Mouse (Mus musculus): ENCODE results near the gene Zbtb4. TPM values are rescaled to one million over a fixed set of nuclear protein-coding genes. Genes with fewer than 3 reads are reported as not detected.

Gene Zbtb4
- polyA plus RNA-seq, 1 experiment: 9.4 TPM

DNA sequence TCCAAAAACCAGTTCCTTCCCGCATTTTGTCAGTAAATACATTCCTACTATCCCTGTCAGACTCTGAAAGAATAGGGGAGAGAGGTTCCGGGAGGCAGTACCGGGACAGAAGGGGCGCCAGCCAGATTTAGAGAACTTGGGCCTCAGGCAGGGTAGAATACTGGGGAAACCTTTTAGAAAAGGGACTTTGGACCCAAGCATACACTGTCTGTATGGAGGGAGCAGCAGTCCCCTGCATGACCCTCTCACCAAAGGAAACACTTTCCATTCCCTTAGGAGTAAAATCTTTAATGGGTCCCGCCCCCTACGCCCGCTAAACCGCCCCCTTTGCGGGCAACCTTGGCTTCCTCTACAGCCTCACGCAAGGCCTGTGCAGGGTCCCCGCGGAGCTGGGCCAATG is 37.6 kb downstream of the Zbtb4 start:
- peak overlapping the region; percentile 99 for H3K4me2 ChIP-seq (ENCODE audit: low read depth)
- peak overlapping the region; percentile 3 for H3ac ChIP-seq (ENCODE audit: control insufficient read depth, insufficient read length)
- no peaks in the 10 kb centered on the region for H3K27me3 ChIP-seq (ENCODE audit: control insufficient read depth, insufficient read depth, insufficient read length)
- H3K4me3 ChIP-seq: peak overlapping the region; percentile 65
- H3K79me2 ChIP-seq (ENCODE audit: control insufficient read depth, insufficient read depth): no peaks in the 10 kb centered on the region
- no peaks in the 10 kb centered on the region for H3K36me3 ChIP-seq (ENCODE audit: control insufficient read depth, insufficient read depth)
- TF ChIP-seq MYOD1 (IDR thresholded peaks at IDR 0.05; ENCODE audit: control insufficient read depth in 1 of 3, insufficient read length in 2 of 3, low read depth in 2 of 3) (no peak), MYOG (IDR thresholded peaks at IDR 0.05; ENCODE audit: control insufficient read depth in 1 of 3, insufficient read depth in 1 of 3, insufficient read length in 2 of 3, low read depth in 2 of 3) (no peak)

DNA sequence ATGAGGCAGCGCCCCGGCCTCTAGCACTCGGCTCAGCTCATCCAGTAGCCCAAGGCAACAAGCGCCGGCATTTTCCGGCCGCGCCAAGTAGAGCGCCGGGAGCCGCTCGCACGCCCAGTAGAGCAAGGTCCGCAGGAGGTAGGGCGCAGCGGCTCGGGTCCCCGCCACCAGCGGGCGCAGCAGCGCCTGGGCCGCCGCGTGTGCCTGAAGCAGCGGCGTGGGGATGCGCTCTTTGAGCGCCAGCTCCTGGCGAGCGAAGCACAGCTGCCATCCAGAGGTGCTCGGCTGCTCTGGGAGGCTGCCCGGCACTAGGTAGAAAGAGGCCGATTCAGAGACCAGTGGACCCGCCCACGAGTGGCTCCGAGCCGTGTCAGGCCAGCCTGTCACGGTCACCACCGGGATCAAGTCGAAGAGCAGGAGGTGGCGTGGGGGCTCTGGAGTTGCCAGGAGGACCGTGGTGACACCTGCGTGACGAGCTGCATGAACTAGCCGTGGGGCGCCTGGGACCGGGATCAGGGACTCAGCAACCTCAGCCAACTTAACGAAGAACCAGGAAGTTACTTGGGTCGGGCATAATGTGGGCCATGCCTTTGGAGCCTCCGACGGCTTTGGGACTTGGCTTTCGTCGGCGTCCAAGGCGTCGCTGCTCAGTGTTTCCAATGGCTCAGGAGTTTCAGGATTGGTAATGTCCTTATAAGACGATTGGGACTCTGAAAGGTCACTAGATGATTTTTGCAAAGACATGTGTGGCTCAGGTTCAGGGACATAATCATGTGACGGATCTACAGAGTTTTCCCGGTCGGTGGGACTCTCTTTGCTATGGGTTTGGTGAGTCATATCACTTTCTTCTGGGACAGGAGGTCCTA is 38.3 kb downstream of the Zbtb4 start:
- H3K4me2 ChIP-seq (ENCODE audit: low read depth): peak overlapping the region; percentile 99
- H3K27me3 ChIP-seq (ENCODE audit: control insufficient read depth, insufficient read depth, insufficient read length): no peaks in the 10 kb centered on the region
- H3K79me2 ChIP-seq (ENCODE audit: control insufficient read depth, insufficient read depth): no peaks in the 10 kb centered on the region
- no peaks in the 10 kb centered on the region for H3K36me3 ChIP-seq (ENCODE audit: control insufficient read depth, insufficient read depth)
- H3ac ChIP-seq (ENCODE audit: control insufficient read depth, insufficient read length): no peak overlapping the region
- peak overlapping the region; percentile 65 for H3K4me3 ChIP-seq
- TF ChIP-seq POLR2AphosphoS2 (IDR thresholded peaks at IDR 0.05; ENCODE audit: insufficient read length, low read depth) (no peak), SRF (IDR thresholded peaks at IDR 0.05; ENCODE audit: control insufficient read depth, insufficient read length, low read depth) (peak; percentile 40), MYOD1 (IDR thresholded peaks at IDR 0.05; ENCODE audit: control insufficient read depth in 1 of 3, insufficient read length in 2 of 3, low read depth in 2 of 3) (peak in 2 of 3 experiments; percentile 1 to 36), POLR2A (IDR thresholded peaks at IDR 0.05; ENCODE audit: insufficient read length, low read depth) (peak; percentile 50), MYOG (IDR thresholded peaks at IDR 0.05; ENCODE audit: control insufficient read depth in 1 of 3, insufficient read depth in 1 of 3, insufficient read length in 2 of 3, low read depth in 2 of 3) (peak in 1 of 3 experiments; percentile 64)

DNA sequence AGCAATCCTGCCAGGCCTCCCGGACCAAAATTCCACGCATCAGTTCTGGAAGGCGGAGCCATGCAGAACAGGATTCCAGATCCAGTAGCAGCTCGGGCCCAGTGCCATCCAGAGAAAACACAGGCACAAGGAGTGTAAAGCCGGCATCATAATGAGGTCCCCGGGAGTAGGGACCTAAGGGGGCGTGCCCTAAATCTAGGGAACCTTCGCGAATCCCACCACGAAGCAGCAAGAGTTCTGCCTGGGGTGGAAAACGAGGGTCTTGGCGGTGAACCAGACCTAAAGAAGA is 38.9 kb downstream of the Zbtb4 start:
- Histone ChIP-seq H3K36me3 (ENCODE audit: control insufficient read depth, insufficient read depth) (no peaks in the 10 kb centered on the region), H3K27me3 (ENCODE audit: control insufficient read depth, insufficient read depth, insufficient read length) (no peaks in the 10 kb centered on the region), H3K4me2 (ENCODE audit: low read depth) (no peak overlapping the region), H3K4me3 (no peak overlapping the region), H3ac (ENCODE audit: control insufficient read depth, insufficient read length) (no peak overlapping the region), H3K79me2 (ENCODE audit: control insufficient read depth, insufficient read depth) (no peaks in the 10 kb centered on the region)
- TF ChIP-seq REST (IDR thresholded peaks at IDR 0.05; ENCODE audit: insufficient read depth, insufficient read length): no peak
- TF ChIP-seq SRF (IDR thresholded peaks at IDR 0.05; ENCODE audit: control insufficient read depth, insufficient read length, low read depth): no peak
- TF ChIP-seq POLR2AphosphoS2 (IDR thresholded peaks at IDR 0.05; ENCODE audit: insufficient read length, low read depth): no peak
- no peak for TF ChIP-seq TCF3 (IDR thresholded peaks at IDR 0.05; ENCODE audit: insufficient read length, low read depth)
- no peak for TF ChIP-seq POLR2A (IDR thresholded peaks at IDR 0.05; ENCODE audit: insufficient read length, low read depth)
- no peak for TF ChIP-seq USF1 (IDR thresholded peaks at IDR 0.05; ENCODE audit: low read depth)
- TF ChIP-seq MAX (IDR thresholded peaks at IDR 0.05; ENCODE audit: low read depth): no peak
- TF ChIP-seq MYOD1 (IDR thresholded peaks at IDR 0.05; ENCODE audit: control insufficient read depth in 1 of 3, insufficient read length in 2 of 3, low read depth in 2 of 3): no peak
- TF ChIP-seq CEBPB (IDR thresholded peaks at IDR 0.05; ENCODE audit: insufficient read depth, poor library complexity, severe bottlenecking): no peak
- TF ChIP-seq TCF12 (IDR thresholded peaks at IDR 0.05; ENCODE audit: insufficient read depth, poor library complexity, severe bottlenecking): no peak
- no peak for TF ChIP-seq MYOG (IDR thresholded peaks at IDR 0.05; ENCODE audit: control insufficient read depth in 1 of 3, insufficient read depth in 1 of 3, insufficient read length in 2 of 3, low read depth in 2 of 3)
- no peak for TF ChIP-seq E2F4 (IDR thresholded peaks at IDR 0.05; ENCODE audit: insufficient read depth)

DNA sequence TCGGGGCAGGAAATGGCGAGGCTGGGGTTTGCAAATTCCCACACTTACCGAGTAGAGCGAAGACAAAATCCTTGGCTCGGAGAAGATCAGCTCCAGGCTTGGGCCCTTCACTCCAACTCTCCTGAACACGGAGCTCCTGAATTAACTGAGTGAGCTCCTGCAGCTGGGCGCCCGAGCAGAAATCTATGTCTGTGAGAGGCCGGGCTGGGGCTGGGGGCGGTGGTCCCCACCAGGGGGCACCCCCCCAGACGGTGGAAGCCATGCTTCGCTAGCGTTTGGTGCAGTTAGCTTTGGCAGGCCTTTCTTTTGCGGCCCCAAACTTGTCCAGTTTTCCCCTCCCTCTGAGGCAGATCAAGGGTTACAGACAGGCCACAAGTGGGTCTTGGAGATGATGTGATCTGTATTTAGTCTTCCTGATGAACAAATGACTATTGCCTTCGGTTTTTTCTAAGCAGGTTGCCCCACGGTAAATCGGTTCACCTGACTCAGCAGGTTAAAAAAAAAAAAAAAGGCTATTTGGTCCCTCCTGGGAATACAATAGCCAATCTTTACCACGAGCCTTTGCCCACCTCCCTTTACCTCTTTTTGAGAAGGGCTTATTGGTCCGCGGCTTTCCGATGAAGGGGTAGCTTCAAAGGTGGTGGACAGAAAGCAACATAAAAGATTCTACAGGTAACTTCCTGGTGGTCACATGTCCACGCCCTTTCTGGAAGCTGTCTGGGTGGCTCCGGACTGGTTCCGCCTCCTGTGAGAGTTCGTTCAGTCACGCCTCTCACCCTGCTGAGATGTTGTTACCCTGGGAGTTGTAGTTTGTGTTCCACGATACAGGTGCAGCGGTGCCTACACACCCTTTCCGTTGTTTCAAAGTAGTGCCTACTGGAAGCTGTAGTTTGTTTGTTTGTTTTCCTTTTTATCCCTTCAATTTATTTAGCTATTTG is 39.5 kb downstream of the Zbtb4 start, which contains the start of gene Tmem102:
TSS of gene Tmem102 (minus strand) at position 653 of the 938 bp plus-strand sequence.
- Histone ChIP-seq H3K27me3 (ENCODE audit: control insufficient read depth, insufficient read depth, insufficient read length) (no peaks in the 10 kb centered on the region), H3K4me2 (ENCODE audit: low read depth) (no peak within 1 kb of the TSS), H3K36me3 (ENCODE audit: control insufficient read depth, insufficient read depth) (no peaks in the 10 kb centered on the region), H3K4me3 (no peak within 1 kb of the TSS), H3K79me2 (ENCODE audit: control insufficient read depth, insufficient read depth) (no peaks in the 10 kb centered on the region), H3ac (ENCODE audit: control insufficient read depth, insufficient read length) (no peak within 1 kb of the TSS)
- TF ChIP-seq POLR2A (IDR thresholded peaks at IDR 0.05; ENCODE audit: insufficient read length, low read depth) (no peak), TCF12 (IDR thresholded peaks at IDR 0.05; ENCODE audit: insufficient read depth, poor library complexity, severe bottlenecking) (no peak), MAX (IDR thresholded peaks at IDR 0.05; ENCODE audit: low read depth) (no peak), TCF3 (IDR thresholded peaks at IDR 0.05; ENCODE audit: insufficient read length, low read depth) (no peak), MYOG (IDR thresholded peaks at IDR 0.05; ENCODE audit: control insufficient read depth in 1 of 3, insufficient read depth in 1 of 3, insufficient read length in 2 of 3, low read depth in 2 of 3) (no peak), MYOD1 (IDR thresholded peaks at IDR 0.05; ENCODE audit: control insufficient read depth in 1 of 3, insufficient read length in 2 of 3, low read depth in 2 of 3) (no peak), E2F4 (IDR thresholded peaks at IDR 0.05; ENCODE audit: insufficient read depth) (no peak), USF1 (IDR thresholded peaks at IDR 0.05; ENCODE audit: low read depth) (no peak), SRF (IDR thresholded peaks at IDR 0.05; ENCODE audit: control insufficient read depth, insufficient read length, low read depth) (no peak), CEBPB (IDR thresholded peaks at IDR 0.05; ENCODE audit: insufficient read depth, poor library complexity, severe bottlenecking) (no peak), REST (IDR thresholded peaks at IDR 0.05; ENCODE audit: insufficient read depth, insufficient read length) (no peak), POLR2AphosphoS2 (IDR thresholded peaks at IDR 0.05; ENCODE audit: insufficient read length, low read depth) (no peak)

Measured in myocyte (in vitro differentiated cells).